Mouse (Mus musculus) Muller cell, postnatal 12 days (primary cell): ENCODE measurements at regions not wholly inside any gene's neighbourhood (a gene's known extent, or its start where the extent isn't known, plus 50 kb on each side); places are given as distances from the start of the nearest gene placed in this dataset.

Source experiments
- DNase-seq: peaks from one replicate; pipeline ENCODE4 v3.0.0-alpha.2; 2015; ENCODE audit errors: inconsistent ontology term

GRCm38 (mm10) chr16:87069294-87069693 is 284.7 kb upstream of the N6amt1 start:
- no peak for DNase-seq

DNA sequence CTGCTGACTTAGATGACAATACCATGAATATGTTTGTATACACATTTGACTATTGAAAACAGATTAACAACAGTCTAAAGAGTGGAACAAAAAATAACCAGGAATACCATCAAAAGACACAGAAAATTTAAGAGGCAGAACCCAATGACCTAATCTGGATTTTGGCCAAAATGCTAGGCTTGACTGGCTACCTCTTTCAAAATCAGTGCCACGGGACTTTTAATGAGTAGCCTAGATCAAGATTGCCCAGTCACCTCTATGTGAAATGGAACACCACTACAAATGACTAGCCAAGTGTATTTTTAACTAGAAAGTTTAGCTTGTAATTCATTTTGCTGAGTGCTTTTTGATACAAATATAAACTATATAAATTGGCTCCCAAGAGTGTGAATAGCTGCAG is 286.0 kb upstream of the N6amt1 start:
- DNase-seq = peak; percentile 74

DNA sequence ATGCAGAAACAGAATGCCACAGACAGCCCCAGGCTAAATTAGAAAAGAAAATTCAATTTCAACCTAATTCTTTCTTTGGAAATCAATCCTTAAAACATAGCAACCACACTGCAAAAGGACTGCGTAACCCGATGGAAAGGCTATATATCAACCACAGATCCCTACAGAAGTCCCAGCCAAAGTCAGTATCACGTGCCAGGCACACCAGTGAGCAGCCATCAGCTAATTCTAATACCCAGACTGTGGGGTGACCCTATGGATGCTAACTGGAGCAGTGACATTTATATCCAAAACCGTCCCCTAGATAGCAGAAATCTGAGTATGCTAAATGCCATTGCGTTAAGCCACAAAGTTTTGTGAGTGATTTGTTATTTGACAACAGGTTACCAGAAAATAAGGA is 286.5 kb upstream of the N6amt1 start:
- no peak for DNase-seq

DNA sequence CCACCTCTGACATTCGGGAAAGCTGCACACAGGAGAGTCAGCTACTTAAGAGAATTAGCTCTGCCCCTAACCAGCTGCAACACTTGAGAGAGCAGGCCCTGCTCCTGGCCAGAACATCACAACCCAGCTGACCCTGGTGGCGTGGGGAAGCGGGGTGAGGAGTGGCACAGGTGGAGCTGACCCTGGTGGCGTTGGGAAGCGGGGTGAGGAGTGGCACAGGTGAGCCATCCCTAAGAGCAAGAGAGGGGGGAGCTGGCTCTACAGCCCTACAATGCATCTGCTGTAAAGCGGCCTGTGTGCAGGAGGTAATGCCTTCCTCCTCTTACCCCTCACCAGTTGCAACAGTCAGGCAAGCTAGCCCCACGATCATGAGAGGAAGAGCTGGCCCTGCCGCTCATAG is 293.5 kb upstream of the N6amt1 start:
- DNase-seq = no peak

- no peak for DNase-seq
Observed at GRCm38 (mm10) chr16:87049741-87050383, 304.1 kb upstream of the N6amt1 start.

DNA sequence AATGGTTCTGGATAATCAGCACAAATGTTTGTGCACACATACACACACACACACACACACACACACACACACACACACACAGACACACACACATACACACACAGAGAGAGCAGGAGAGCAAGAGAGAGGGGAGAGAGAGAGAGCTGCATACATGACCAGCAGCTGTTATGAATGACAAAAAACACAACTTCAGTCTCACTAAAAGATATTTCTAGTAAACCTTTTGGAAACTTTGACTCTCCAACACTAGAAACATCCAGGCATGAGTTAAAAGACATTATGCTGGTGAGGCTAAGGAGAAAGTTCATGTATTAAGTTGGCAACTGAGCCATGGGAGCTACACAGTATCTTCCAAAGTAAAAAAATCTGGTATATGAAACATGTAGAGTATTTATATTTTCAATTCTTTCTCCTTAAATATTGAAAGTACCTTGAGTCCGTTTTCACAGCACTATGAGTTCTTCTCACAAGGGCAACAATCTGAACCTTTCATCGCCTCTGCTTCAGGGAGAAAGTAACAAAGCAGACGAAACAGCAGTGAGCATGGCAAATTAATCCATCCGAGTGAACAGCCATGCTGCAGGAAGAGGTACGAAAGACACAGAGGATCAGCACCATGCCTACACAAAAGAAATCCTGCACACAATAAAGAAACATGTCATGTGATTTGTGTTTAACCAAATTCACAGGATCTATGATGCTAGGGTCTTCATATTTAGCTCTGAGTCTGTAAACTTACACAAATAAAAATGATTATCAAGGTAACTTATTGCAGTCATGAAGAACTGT is 309.0 kb upstream of the N6amt1 start:
- no peak for DNase-seq

GRCm38 (mm10) chr16:87043689-87044088 is 310.3 kb upstream of the N6amt1 start:
- DNase-seq = peak; percentile 16

GRCm38 (mm10) chr16:87040366-87040765 is 313.6 kb upstream of the N6amt1 start:
- no peak for DNase-seq

DNA sequence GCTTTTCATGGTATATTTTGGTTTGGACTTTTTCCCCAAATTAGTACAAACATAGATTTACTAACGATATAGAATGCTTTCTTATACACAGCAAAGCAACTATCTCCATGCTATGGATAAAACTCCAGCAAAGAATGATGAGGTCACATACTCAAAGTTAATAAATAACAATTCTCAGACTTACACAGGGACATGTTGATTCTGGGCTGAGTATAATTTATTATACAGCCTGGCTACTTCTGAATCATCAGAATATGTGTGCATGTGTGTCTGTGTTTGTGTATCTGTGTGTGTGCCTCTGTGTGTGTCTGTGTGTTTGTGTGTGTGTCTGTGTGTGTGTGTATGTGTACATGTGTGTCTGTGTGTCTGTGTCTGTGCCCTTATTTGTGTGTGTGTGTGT is 314.1 kb upstream of the N6amt1 start:
- DNase-seq = no peak

DNA sequence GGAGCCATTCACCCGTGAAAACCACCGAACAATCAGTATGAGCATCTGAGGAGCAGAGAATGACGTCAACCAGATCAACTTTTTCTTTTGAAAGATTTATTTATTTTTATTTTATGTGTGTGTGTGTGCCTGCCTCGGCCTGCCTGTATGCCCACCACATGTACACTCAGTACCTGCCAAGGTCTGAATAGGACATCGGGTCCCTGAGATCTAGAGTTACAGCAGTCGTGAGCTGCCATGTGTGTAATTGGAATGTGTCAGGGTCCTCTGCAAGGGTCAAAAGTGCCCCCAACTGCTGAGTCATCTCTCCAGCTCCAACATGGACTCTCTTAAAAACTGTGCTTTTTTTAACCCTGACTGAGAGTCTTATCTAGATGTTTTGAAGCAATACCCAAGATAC is 316.9 kb upstream of the N6amt1 start:
- DNase-seq = peak; percentile 34

GRCm38 (mm10) chr16:87031836-87032235 is 322.1 kb upstream of the N6amt1 start:
- DNase-seq = no peak

GRCm38 (mm10) chr16:87028516-87029145 is 325.4 kb upstream of the N6amt1 start:
- DNase-seq = no peak

GRCm38 (mm10) chr16:87027621-87028020 is 326.4 kb upstream of the N6amt1 start:
- DNase-seq = no peak

DNA sequence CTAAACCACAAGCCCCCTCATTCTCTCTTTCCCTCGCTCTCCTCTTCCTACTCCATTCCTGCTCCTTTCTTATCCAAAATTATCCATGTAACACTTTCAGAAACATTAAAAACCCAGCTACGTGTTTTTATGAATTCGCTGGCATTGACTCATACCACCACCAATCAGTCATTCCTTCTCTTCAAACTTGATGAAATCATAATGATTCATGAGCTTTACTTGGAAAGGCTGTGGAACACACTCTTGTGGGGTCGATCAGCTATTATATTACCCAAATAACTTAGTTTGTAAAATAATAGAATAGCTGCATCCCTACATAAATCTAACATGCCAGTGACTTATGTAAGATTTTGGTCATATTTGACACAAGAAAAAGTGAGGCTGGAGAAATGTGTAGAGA is 331.9 kb upstream of the N6amt1 start:
- DNase-seq = no peak

DNA sequence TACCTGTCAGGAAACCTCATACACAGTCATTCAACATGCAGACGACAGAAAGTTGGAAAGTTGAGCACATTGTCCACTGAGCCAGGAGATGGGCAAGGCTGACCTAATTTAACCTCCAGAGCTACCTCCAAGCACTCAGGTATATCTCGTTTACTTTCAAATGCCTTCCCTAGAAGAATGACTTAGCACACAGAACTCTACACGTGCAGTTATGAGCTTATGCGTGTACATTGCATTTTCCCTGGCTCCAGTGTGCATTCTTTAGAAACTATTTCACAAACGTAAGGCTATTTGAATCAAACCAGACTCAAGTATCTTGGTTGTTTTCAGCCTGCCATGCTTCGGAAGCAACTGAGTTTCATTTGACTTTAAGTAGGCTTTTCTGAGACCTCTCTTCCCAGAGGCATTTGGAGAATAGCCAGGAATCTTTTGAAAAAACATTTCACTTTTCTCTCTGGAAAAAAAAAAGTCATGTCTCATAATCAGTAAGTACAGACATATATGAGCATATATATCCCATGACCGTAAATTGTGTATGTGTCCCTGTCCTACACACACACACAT is 336.8 kb upstream of the N6amt1 start:
- DNase-seq = no peak

DNA sequence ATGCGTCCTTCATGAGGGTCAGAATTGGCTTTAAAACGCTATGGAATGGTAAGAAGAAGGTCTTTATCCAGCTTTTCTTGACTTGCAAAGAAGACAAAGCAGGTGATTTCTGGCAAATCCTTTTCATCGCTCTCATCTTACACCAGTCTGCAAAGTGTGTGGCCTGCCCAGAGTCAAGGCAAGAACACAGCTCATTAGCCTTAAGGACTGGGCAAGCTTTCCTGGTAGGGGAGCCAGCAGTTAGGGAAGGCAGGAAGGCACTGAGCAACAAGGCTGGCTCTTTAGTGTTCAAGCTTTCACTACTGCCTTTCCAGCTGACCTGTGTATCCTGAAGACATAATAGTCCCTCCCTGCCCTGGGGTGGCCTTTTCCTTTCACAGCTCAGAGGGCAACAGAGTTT is 352.4 kb upstream of the N6amt1 start:
- no peak for DNase-seq

- no peak for DNase-seq
Observed at GRCm38 (mm10) chr16:87001135-87001534, 352.9 kb upstream of the N6amt1 start.

DNA sequence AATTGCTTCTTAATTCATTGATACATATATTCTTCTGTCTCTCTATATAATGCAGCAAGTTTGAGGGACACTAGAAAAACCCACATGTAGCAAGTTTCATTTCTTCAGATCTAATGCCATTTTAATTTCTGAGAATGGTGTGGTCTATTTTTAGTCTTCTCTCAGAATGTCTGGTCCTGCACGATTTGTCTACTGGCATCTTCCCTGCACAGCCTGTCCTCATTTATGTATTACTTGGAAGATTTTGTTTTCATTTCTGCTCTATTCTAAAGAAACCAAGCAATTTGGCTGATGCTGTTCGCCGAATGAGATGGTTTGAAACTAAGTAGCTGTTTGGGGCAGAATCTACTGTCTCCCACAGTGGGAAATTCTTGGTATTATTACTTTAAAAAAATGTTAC is 382.3 kb upstream of the N6amt1 start:
- no peak for DNase-seq

- DNase-seq = no peak
Observed at GRCm38 (mm10) chr16:86949681-86950080, 404.3 kb upstream of the N6amt1 start.

DNA sequence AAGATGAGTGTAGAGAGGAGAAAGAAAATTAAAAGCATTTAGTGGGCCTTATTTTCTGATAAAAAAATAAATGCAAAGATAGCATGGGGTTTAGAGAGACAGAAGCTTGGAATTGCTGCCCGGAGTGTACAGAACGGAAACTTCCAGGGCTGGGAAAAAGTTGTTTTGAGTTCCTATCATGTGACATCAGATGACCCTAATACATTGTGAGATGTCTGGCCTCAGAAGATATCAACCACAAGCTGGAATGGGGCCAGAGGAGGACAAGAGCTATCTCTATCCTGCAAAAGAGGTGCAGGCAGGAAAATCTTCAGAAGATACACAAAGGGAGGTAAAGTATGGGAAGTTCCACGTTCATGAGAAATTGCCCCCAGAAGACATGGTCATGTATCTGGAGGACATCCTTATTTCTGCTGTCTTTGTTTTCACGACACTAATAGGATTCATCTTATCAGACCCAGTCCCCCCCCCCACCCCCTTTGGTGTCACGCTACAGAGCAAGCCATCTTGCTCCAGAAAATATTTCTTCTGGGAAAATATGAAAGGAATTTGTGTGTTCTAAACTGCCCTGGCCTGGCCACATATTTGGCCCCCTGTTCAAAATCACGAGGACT is 408.3 kb upstream of the N6amt1 start:
- peak; percentile 49 for DNase-seq

- DNase-seq = no peak
Observed at GRCm38 (mm10) chr16:86945058-86945457, 408.9 kb upstream of the N6amt1 start.

DNA sequence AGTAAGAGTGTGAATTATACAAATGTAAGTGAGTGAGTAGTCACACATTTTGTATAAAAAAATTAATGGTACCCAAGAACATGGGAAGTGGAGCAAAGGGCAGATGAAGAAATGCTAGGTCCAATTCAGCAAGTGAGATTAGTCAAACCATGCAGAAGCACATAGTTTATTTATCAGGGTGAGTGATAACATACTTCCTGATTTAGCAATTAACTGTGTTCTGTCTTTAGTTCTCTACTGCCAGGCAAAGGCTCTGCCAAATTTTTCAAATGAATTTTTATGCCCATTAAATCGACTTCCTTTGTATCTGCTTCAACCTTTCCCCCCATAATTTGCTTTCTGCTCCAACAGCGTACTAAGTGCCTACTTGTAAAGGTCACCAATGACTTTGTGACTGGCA is 419.0 kb upstream of the N6amt1 start:
- peak; percentile 65 for DNase-seq
